Mouse (Mus musculus): Measurements from ENCODE around the gene Scaf11. TPM values are rescaled to one million over a fixed set of nuclear protein-coding genes. Genes with fewer than 3 reads are reported as not detected.

The Scaf11 gene
- polyA plus RNA-seq (2012; rRNA removed; ENCODE audit: low replicate concordance): 18.7 and 23.0 TPM in 2 replicates

GRCm38 (mm10) chr15:96460730-96461540 lies at the start of gene Scaf11:
TSS of gene Scaf11 (minus strand) at chr15:96460843.

Other genes with a start within 250 kb of the Scaf11 start
- 16.6 and 18.9 TPM in 2 replicates for gene Arid2, start 173.3 kb downstream of the Scaf11 start, polyA plus RNA-seq (2012; rRNA removed; ENCODE audit: low replicate concordance)
- gene Slc38a1, start 182.1 kb upstream of the Scaf11 start, polyA plus RNA-seq (2012; rRNA removed; ENCODE audit: low replicate concordance): 27.5 and 30.4 TPM in 2 replicates
- gene Slc38a2, start 238.9 kb upstream of the Scaf11 start, polyA plus RNA-seq (2012; rRNA removed; ENCODE audit: low replicate concordance): 22.9 and 35.5 TPM in 2 replicates

Data from mammary gland, adult 2 months (tissue).